Mouse (Mus musculus) c-Kit-positive CD71-positive TER-119-negative erythroid progenitor cells, embryonic 14.5 days (primary cell): ENCODE data around the gene Tshz3.

Experiments
- DNase-seq: peaks from one replicate; pipeline ENCODE4 v3.0.0-alpha.2; 2013; ENCODE audit warnings: low read depth

Gene Tshz3

DNA sequence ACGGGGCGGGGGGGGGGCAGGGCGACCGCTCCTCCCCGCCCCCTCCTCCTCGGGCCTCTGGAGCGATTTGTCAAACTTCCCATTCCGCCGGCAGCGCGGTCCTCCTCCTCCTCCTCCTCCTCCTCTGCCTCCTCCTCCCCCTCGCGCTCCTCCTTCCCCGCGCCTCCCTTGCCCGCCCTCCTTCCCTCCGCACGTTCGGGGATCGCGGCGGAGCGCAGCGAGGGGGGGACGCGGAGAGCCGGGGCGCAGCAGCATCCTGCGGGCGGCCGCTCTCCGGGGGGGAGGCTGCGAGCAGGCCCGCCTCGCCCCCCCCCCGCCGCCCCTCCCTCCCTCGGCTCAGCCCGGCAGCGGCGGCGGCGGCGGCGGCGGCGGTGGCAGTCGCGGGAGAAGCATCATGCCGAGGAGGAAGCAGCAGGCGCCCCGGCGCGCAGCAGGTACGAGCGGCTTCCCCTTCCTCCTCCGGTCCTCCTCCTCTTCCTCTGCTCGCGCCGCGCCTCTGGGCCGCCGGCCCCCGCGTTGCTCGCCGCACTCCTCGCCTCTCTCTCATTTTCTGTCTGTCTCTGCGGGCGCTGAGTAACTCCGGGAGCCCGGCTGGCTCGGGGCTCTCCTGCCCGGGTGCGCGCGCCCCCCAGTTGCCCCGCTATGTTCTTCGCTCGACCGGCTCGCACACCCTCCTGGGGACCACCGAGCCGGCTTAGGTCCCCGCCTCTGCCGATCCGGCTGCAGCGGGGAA is at the start of gene Tshz3:
Gene Tshz3, plus strand, starts transcription at position 263 of the 733 bp plus-strand sequence.
- DNase-seq = no peak

DNA sequence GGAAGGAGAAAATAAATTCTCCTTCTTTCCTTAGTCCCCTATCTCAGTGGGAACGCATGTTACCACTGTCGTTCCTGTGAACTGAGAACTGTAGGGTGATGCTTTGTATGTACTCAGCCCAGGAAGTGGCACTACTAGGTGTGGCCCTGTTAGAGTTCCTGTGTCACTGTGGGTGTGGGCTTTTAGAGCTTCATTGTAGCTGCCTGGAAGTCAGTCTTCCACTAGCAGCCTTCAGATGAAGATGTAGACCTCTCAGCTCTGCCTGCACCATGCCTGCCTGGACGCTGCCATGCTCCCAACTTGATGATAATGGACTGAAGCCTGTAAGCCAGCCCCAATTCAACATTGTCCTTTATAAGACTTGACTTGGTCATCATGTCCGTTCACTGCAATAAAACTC is 42.0 kb upstream of the Tshz3 start:
- DNase-seq = no peak

DNA sequence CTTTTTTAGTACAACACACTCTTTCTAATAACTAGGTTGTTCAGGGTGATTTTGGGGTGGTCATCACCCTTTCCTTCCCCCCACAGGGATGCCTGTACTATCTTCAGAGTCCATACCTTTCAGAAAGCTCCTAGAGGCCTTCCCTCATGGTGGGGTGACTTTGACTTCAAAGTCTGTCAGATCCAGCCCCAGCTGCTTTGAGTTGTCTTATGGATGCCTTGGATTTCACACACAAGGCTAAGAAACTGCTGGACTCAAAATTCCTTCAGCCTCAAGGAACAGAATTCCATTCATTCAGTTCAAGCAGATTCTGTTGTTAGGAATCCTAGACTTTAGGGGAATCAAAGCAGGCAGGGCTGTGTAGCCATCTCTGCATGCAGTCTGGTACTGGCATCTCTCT is 41.5 kb upstream of the Tshz3 start:
- no peak for DNase-seq

- no peak for DNase-seq
Measured at GRCm38 (mm10) chr7:36658331-36658730, 39.6 kb upstream of the Tshz3 start.

DNA sequence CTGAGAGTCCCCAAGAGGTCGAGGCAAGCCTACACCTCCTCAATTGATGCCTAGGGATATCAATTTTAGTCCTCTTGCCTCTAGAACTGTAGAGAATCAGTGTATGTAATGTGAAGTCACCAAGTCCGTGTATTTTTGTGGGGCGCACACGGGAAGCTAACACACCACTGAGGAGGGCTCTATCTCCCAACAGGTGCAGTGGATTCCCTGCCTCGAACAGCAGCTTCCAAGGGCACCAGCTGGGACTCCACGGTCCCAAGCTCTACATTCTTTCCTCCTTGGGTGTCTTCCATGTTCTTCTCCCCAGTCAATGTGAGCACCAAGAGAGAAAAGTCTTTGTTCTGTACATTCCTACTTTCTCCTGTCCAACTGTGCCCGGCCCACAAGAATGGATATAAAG is 38.7 kb upstream of the Tshz3 start:
- DNase-seq = no peak

DNA sequence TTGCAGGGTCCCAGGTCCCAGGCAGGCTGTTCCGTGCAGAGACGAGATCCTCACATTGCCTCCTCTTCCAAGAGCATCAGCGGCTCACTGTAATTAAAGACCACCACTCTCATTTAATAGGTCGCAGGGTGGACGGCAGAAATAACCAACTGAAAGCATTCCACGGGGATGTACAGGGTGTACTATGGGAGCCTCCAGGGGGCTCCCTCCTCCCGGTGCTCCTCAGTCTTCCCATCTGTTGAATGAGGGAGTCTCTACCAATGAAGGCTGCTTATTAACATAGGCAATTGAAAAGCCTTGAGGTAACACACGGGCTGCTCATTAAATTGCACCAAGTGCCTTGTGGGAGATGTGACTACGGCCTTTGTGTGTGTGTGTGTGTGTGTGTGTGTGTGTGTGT is 37.3 kb upstream of the Tshz3 start:
- no peak for DNase-seq

DNA sequence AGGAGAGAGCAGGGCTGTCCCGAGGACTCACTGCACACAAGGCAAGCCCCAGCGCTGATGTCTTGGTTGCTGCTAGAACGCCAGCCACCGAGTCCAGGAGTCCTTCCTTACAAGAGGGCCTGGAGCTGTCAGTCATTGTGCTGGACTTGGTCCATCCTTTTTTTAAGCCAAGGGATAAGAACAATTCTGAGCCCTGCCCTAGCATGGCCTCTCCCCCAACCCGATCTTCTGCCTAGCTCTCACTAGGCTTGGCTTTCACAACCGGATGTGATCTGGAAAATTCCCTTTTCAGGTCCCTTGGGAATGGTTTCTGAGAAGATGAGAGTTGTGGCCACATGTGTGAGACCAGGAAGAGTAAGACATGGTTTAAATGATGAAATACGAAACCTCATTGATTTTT is 34.5 kb upstream of the Tshz3 start:
- no peak for DNase-seq

DNA sequence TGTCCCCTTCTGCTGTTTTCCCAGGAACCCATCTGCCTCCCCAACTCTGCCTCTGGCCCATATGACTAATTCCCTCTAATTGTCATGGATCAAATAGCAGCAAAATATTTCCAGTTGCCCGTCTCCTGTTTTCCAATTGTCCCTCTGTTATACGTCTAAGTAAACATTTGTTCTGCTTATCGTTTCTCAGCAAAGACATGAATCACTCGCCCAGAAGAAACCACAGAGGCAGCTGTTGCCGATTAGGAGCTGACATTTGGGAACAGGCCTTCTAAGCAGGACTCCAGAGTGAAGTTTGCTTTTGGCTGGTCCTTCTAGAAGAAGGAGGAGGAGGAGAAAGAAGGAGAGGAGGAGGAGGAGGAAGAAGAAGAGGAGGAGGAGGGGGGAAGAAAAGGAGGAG is 30.2 kb upstream of the Tshz3 start:
- peak; percentile 14 for DNase-seq

DNA sequence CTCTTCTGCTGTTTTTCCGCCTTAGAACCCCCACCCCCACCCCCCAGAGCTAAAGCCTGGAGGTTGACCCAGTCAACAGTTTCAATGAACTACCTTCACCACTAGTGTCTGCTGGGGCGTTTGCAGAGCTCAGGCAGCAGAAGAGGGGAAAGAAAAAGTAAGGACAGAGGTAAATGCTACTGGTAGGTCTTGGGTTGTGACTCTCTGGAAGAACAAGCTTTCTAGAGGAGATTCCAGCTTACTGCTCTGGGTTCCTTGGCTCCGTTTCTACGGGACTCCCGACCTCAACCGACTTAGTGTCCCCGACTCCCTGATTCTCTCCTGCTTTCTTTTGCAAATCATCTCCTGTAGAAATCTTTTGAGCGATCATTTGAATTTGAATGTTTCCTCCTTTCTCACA is 19.9 kb upstream of the Tshz3 start:
- no peak for DNase-seq

GRCm38 (mm10) chr7:36678510-36678909 is 19.4 kb upstream of the Tshz3 start:
- DNase-seq = no peak

GRCm38 (mm10) chr7:36679031-36679618 is 18.8 kb upstream of the Tshz3 start:
- no peak for DNase-seq

DNA sequence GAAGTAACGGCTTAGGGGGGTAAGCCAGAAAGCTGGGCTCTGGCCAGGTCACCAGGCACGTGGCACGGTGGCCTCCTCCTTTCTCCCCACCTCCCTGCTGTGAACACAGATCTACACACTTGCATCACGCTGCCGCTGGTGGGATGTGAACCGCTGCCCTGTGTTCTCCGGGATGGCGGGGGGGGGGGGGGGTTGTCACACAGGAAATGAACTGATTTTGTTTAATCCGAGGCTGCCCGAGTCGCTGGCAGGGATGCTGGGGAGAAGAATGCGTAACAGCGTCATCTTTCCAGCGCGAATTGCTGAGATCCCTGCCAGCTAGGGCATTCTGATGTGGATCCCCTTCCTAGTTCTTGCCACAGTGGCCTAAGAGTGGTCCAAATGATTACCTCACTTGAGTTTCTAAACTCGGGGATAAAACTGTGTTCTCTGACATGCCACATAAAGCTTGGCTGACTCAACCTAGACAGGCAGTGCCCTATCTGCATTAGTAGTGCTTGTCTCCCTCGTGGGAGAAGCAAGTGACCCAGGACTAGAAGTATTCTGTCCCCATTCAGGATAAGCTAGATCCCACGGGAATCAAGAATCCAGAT is 18.0 kb upstream of the Tshz3 start:
- DNase-seq = no peak

DNA sequence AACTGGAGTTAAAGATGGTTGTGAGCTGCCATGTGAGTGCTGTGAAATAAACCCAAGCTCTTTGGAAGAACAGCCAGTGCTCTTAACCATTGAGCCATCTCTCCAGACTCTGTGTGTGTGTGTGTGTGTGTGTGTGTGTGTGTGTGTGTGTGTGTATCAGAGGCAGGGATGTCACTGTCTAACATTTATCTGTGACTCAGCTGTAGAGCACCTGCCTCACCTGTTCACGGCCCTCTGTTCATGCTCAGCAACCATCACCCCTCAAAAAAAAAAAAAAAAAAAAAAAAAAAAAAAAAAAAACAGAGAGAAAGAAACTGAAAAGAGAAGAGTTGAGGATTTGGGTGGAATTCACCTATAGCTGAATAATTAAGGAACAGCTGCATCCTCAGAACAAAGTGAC is 10.4 kb upstream of the Tshz3 start:
- DNase-seq = no peak

GRCm38 (mm10) chr7:36689049-36689793 is 8.7 kb upstream of the Tshz3 start:
- DNase-seq = no peak

DNA sequence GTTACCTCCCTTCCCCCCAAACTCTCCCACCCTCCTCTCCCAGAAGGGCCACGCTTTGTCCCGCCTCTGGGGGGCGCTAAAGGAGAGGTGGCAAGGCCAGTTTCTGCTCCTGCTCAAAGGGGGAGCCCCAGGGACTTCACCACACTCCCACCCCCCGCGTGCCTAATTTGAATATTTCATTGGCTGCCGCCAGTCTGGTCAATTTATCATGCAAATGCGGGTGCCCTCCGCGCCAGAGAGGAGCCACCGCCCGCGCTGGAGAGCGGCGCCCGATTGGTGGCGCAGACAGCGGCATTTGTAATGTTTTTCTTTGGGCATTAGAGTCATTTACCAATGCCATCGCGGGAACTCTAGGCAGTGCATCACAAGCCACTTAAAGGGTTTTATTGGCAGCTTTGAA is 7.4 kb upstream of the Tshz3 start:
- DNase-seq = no peak

- DNase-seq = no peak
Measured at GRCm38 (mm10) chr7:36691617-36692016, 6.3 kb upstream of the Tshz3 start.

DNA sequence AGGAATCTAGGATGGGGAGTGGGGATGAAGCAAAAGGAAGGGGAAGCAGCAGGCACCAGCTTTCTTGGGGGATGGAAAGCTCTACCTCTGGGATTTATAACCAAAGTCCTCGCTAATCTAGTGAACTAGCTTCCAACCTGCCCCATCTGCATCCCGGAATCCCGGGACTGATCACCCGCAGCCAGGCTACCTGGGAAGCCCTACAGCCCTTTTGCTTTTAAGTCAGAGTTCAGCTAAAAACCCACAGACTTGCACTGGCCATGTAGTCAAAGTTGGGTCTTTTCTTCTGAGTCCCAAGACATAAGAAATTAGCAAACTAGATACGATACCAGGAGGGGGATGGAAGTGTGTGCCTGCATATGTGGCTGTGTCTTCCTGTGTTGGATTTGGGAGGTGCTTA is 5.5 kb upstream of the Tshz3 start:
- DNase-seq = no peak

- no peak for DNase-seq
Measured at GRCm38 (mm10) chr7:36693081-36693480, 4.8 kb upstream of the Tshz3 start.

- no peak for DNase-seq
Measured at GRCm38 (mm10) chr7:36694642-36695191, 3.2 kb upstream of the Tshz3 start.

- no peak for DNase-seq
Measured at GRCm38 (mm10) chr7:36695276-36695675, 2.6 kb upstream of the Tshz3 start.

- DNase-seq = no peak
Measured at GRCm38 (mm10) chr7:36695791-36696241, 2.1 kb upstream of the Tshz3 start.

GRCm38 (mm10) chr7:36696406-36697117 is 1.4 kb upstream of the Tshz3 start:
- no peak for DNase-seq
